Mouse (Mus musculus): ENCODE results near the gene Auh.

Auh gene

DNA sequence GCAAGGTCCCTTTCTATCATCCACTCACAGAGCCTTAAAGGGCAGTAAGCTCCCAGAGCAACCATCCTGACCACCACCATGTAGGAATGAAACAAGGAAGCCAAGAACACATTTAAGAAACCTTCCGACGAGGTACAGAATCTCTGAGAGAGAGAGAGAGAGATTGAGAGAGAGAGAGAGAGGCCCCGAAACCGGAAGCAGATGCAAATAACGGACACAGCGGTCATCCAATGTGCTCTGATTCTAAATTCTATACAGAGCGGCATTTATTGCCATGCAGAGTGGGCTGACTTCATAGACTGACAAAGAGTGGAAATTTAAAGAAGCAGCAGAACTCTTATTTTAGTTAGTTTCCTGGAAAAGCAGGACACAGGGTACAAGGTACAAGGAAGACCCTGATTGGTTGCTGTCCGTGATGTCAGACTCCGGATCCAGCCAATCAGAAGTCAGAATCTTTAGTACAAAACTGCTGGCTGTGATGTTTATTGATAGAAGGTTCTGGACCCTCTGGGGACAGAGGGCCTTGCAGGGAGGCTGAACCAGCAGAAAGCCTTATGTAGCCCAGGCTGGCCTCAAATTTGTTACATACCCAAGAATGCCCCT, 137.1 kb downstream of the Auh start:
- DNase-seq, result no peak

DNA sequence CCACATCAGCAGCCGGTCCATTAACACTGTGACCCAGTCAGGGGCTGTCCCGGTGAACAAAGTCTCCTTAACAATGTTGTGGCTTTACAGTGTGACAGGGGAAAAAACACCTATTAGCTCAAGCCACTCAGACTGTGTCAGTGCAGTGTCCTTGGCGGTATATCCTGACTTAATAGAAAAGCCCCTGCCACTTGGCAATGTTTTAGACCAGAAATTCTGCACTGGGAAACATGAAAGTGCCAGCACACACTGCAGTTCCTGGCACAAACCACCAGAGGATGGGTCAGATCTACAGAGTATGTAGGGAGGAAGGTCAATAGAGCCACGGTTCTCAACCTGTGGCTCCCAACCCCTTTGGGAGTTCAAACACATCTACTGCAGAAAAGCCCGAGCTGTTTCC, 138.6 kb downstream of the Auh start:
- DNase-seq, result no peak

Measured in cerebellum, postnatal 14 days (tissue).